Mouse (Mus musculus): ENCODE results near the gene Negr1. TPM values are rescaled to one million over a fixed set of nuclear protein-coding genes. Genes with fewer than 3 reads are reported as not detected.
"Not testable (repeated sequence)": the region's sequence is repeated elsewhere in the genome, so short reads cannot be mapped to it uniquely, and the experiment has no call there.

The Negr1 gene
- total RNA-seq, 2 experiments from 2014 or later, result 0.84 to 1.2 TPM

GRCm38 (mm10) chr3:156982102-156982501, 420.5 kb downstream of the Negr1 start:
- intact Hi-C loops (cut with DNase I), result no loop called here

GRCm38 (mm10) chr3:156987113-156987512, 425.5 kb downstream of the Negr1 start:
- DNase-seq, result no peak
- intact Hi-C loops (cut with DNase I), result no loop called here

More at GRCm38 (mm10) chr3:156982102-156982501, 420.5 kb downstream of the Negr1 start:
- DNase-seq, result peak in 1 of 2 experiments; percentile 14

DNA sequence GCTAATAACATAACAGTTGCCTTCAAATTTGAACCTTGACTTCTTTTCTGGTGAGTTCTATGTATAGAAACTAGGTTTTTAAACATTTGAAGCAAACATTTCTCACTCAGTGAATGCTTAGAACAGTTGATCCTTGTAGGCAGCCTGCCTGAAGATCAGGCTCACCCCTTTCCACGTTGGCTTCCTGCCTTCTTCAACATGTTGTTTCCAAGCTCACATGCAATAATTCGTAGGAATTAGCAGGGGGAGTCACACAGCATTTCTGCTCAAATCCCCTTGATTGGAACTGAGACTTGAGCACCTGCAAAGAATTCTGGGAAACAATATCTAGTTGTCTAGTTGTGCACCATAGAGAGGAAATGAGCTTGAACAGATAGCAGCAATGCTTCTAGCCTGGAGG, 430.6 kb downstream of the Negr1 start:
- DNase-seq, result no peak
- intact Hi-C loops (cut with DNase I), result no loop called here

DNA sequence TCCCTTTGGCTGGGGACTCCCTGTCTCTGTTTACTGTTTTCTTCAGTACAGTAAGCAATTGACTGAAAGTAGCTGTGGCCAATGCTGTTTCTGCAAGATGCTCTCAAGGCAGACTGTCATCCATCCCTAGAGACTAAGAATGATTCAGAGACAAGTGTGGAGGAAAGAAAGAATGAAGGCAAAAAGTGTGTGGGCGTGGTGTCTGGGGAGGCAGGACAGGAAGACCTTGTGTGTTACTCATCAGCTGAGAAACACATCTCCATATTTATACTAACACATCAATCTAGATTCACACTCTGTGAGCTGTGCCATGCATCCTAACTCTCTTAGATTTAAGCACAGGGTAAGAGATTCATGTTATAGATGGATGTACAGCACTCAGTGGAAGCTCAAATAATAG, 431.2 kb downstream of the Negr1 start:
- intact Hi-C loops (cut with DNase I), result no loop called here
- no peak for DNase-seq

DNA sequence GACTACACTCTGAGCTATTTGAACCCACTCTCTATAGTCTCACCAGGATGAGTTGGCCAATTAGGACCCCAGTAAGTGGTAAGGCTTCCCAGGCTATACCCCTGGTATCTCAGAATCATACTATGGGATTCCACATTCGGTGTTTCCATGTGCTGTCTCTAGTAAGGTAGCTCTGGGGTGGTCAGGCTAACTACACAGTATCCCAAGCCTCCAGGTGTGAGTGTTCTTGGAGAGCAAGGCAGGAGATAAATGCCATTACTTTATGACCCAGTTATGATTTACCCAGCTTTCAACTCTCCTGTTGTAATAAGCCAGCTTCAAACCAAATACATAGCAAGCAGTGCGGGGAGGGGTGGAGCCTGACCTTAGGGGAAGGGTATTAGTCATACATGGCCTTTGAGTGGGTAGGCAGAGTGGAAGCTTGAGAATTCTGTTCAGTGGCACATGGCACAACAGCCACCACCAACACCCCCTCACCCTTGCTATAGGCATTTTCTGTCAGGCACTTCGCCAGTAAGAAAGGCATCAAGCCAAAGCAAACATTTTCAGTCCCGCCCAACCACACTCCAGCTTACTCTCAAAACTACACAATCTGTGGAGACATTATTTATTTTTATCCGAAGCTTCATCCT, 437.7 kb downstream of the Negr1 start:
- intact Hi-C loops (cut with DNase I), result no loop called here
- DNase-seq, result no peak

DNA sequence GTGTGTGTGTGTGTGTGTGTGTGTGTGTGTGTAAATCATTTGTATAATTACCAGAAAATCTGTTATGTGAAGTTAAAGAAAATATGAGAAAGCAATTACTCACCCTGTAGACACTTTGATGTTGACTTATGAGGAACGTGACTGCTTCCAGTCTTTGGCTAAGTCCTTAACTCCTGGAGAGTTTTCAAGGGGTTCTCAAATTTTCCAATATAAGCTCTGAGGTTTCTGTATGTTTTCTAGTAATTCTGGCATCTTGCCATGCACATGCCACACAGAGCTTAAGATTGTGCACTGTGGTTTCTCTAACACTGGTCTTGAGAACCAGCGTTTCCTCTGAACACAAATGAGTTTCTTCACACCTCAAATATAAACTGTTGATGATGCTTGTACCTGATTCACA, 460.0 kb downstream of the Negr1 start:
- no peak for DNase-seq
- intact Hi-C loops (cut with DNase I), result no loop called here

- intact Hi-C loops (cut with DNase I), result no loop called here
- DNase-seq, result no peak
These were observed 463.0 kb downstream of the Negr1 start for GRCm38 (mm10) chr3:157024580-157024979.

- no peak for DNase-seq
- intact Hi-C loops (cut with DNase I), result no loop called here
These were observed 470.0 kb downstream of the Negr1 start for GRCm38 (mm10) chr3:157031513-157032142.

DNA sequence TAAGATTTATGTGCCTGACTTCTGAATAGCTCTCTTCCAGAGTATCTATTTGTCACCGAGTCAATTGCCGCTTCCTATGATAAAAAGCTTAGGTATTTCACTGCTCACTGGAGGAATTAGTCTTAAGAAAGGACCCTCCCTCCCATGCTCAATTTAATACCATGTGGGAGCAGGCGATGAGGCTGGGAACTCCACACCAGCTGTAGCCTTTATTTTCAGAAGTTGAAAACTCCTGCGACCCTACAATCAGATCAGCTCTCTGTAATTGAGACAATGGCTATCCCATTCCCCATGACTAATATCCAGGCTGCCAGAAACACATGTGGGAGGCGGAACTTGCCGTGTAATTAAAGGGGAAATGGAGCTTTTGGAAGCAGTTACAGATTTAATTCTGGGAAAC, 474.4 kb downstream of the Negr1 start:
- no peak for DNase-seq
- intact Hi-C loops (cut with DNase I), result no loop called here

DNA sequence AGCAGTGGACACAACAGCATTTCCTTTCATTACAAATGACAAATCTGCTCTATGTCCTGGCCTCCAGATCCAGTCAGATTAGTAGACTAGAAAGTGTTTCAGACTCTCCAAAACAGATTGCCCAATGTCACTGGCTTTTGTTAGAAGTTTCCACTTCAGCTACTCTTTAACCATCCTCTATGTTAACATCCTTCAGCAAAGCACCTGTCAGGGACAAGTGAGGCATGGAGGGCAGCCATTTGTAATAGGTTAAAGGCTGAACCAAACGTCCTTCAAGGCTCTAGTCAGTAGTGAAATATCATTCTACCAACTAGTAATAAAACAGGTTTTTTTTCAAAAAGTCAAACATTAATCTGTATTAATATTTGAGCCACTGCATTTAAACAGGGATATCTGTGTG, 475.0 kb downstream of the Negr1 start:
- intact Hi-C loops (cut with DNase I), result no loop called here
- no peak for DNase-seq

DNA sequence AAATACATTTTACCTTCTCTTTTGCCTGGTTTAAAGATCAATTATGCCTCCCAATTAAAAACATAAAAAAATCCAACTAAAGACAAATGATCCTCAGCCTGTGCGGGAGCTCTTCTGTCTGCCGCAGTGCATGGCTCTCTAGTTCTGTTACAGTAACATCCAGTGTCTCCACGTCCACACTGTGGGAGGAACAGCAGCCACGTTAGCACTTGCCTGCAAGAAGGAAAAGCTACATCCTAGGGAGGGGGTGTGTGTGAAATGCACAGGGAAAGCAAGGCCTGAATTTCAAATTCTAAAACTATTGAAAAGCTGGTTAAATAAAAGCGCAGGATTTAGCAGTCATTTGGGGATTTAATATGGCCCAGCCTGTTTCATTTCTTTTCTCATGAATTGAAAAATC, 479.0 kb downstream of the Negr1 start:
- no peak for DNase-seq
- intact Hi-C loops (cut with DNase I), result no loop called here

- DNase-seq, result no peak
- intact Hi-C loops (cut with DNase I), result no loop called here
These were observed 483.0 kb downstream of the Negr1 start for GRCm38 (mm10) chr3:157044565-157044964.

GRCm38 (mm10) chr3:157064438-157064837, 502.8 kb downstream of the Negr1 start:
- DNase-seq; intact Hi-C loops (cut with DNase I): not testable (repeated sequence)

DNA sequence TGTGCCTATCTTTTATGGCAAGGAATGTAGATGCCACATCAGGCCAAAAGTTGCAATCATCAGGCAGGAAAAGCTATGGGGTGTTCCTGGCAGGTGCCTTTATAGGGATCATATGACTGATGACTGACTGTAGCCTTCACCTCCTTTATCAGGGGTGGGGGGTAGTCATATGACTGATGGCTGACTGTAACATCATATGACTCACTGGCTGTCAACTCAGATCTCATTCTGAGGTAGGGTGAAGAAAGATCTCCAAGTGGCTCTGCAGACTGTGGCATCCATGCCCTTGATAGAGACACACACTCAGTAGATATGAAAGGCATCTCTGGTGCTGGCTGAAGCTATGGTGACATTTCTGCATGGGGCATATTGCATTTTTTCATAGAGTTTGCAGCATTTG, 504.7 kb downstream of the Negr1 start:
- intact Hi-C loops (cut with DNase I), result no loop called here
- no peak for DNase-seq

GRCm38 (mm10) chr3:157079250-157079965, 517.8 kb downstream of the Negr1 start:
- intact Hi-C loops (cut with DNase I), result no loop called here
- no peak for DNase-seq

DNA sequence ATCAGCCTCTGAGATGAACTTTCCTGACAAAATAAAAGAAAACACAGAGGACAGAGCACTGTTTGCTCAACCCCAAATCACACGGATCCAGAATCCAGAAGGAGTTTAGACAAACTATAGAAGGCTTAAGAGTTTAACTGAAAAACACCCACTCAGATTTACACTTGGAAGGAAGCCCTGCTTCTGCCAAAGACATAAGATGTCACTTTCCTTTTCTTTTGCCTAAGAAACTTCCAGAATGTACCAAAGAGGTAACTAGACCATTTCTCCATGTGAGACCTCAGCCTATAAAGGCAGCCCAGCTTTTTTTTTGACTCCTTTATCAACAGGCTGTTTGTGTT, 518.3 kb downstream of the Negr1 start:
- DNase-seq, result no peak
- intact Hi-C loops (cut with DNase I), result no loop called here

- intact Hi-C loops (cut with DNase I), result no loop called here
These were observed 519.0 kb downstream of the Negr1 start for GRCm38 (mm10) chr3:157080585-157080984.

GRCm38 (mm10) chr3:157082808-157083784, 521.5 kb downstream of the Negr1 start:
- no peak for DNase-seq
- intact Hi-C loops (cut with DNase I), result no loop called here

More at GRCm38 (mm10) chr3:157080585-157080984, 519.0 kb downstream of the Negr1 start:
- DNase-seq, result no peak

GRCm38 (mm10) chr3:157085180-157085579, 523.6 kb downstream of the Negr1 start:
- intact Hi-C loops (cut with DNase I), result no loop called here
- DNase-seq, result no peak

DNA sequence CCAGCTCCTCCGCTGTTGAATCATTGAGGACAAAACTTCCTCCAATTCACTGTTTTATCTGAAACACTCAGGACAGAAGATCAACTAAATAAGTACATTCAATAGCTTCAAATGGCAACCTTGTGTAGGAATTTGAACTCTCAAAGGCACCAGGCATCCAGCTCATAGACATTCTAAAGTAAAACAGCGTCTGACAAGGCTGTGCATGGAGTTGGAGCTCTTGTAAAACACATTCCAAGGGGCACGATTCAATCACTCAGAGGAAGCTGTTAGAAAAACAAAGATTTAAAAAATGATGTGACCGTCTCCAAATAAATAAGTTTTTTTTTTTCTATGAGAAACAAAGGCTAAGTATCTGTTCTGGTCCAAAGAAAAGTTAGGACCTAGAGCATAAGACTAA, 528.5 kb downstream of the Negr1 start:
- DNase-seq, result no peak
- intact Hi-C loops (cut with DNase I), result no loop called here

DNA sequence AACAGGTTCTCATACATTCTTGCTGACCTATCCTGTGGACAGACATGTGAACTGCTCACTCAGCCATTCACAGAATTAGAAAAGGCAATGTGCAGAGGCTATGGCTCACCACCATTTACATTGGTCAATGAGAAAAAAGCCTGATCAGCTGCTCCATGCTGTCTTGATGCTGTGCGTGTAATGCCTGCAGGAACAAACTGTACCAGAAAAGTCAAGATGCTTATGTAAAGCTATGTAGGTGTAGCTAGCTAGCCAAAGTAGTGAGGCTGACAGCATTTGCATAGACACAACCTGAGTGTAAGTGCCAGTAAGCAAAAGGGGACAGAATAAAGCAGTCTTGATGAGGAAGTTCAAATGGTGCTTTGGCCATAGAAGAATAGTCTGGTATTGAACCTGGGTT, 534.7 kb downstream of the Negr1 start:
- no peak for DNase-seq
- intact Hi-C loops (cut with DNase I), result no loop called here
